Mouse (Mus musculus): ENCODE measurements at regions not wholly inside any gene's neighbourhood (a gene's known extent, or its start where the extent isn't known, plus 50 kb on each side); places are given as distances from the start of the nearest gene placed in this dataset.
A peak's percentile ranks its signal among the peaks of the same experiment; 100 is the strongest.

GRCm38 (mm10) chr15:11573496-11573895 lies 174.0 kb upstream of the Tars start:
- 42% methylated on average over 2 of the region's 2 CpGs for WGBS
- Histone ChIP-seq H3K27me3 (ENCODE audit: control insufficient read depth, insufficient read depth, low read length) (no peaks in the 10 kb centered on the region), H3K9me3 (replicated peaks; ENCODE audit: control insufficient read depth, low read length) (no peaks in the 10 kb centered on the region), H3K4me1 (ENCODE audit: control insufficient read depth, insufficient read depth, low read length) (peaks cover 12% of the 10 kb centered on the region), H3K36me3 (ENCODE audit: control insufficient read depth, insufficient read depth) (no peaks in the 10 kb centered on the region), H3K27ac (ENCODE audit: low read length) (no peak overlapping the region), H3K4me2 (ENCODE audit: low read depth, low read length) (no peak overlapping the region), H3K9ac (ENCODE audit: low read length) (no peak overlapping the region), H3K4me3 (ENCODE audit: low read length) (no peak overlapping the region)
- no peak for ATAC-seq (replicated peaks; ENCODE audit: extremely low read depth, insufficient read depth, low FRiP score)

GRCm38 (mm10) chr15:11572063-11572462 lies 172.6 kb upstream of the Tars start:
- H3K27me3 ChIP-seq (ENCODE audit: control insufficient read depth, insufficient read depth, low read length): no peaks in the 10 kb centered on the region
- H3K4me2 ChIP-seq (ENCODE audit: low read depth, low read length): no peak overlapping the region
- WGBS: 81% methylated on average over 4 of the region's 4 CpGs
- H3K4me1 ChIP-seq (ENCODE audit: control insufficient read depth, insufficient read depth, low read length): peaks cover 12% of the 10 kb centered on the region
- no peak overlapping the region for H3K9ac ChIP-seq (ENCODE audit: low read length)
- ATAC-seq (replicated peaks; ENCODE audit: extremely low read depth, insufficient read depth, low FRiP score): no peak
- H3K27ac ChIP-seq (ENCODE audit: low read length): no peak overlapping the region
- no peaks in the 10 kb centered on the region for H3K36me3 ChIP-seq (ENCODE audit: control insufficient read depth, insufficient read depth)
- H3K4me3 ChIP-seq (ENCODE audit: low read length): no peak overlapping the region
- H3K9me3 ChIP-seq (replicated peaks; ENCODE audit: control insufficient read depth, low read length): no peaks in the 10 kb centered on the region

GRCm38 (mm10) chr15:11565503-11566031 lies 166.1 kb upstream of the Tars start:
- Histone ChIP-seq H3K4me1 (ENCODE audit: control insufficient read depth, insufficient read depth, low read length) (peaks cover 10% of the 10 kb centered on the region; the same call in 1 of the 2 replicates), H3K4me2 (ENCODE audit: low read depth, low read length) (peak overlapping the region; percentile 54), H3K9ac (ENCODE audit: low read length) (peak overlapping the region; percentile 54; the same call in 1 of the 2 replicates), H3K27me3 (ENCODE audit: control insufficient read depth, insufficient read depth, low read length) (no peaks in the 10 kb centered on the region), H3K4me3 (ENCODE audit: low read length) (peak overlapping the region; percentile 19), H3K36me3 (ENCODE audit: control insufficient read depth, insufficient read depth) (no peaks in the 10 kb centered on the region), H3K27ac (ENCODE audit: low read length) (peak overlapping the region; percentile 61), H3K9me3 (replicated peaks; ENCODE audit: control insufficient read depth, low read length) (no peaks in the 10 kb centered on the region)
- ATAC-seq (replicated peaks; ENCODE audit: extremely low read depth, insufficient read depth, low FRiP score): peak; percentile 45; the same call in 1 of the 2 replicates
- 33% methylated on average over 10 of the region's 10 CpGs for WGBS

GRCm38 (mm10) chr15:11552568-11552967 lies 153.1 kb upstream of the Tars start:
- no peak overlapping the region for H3K27ac ChIP-seq (ENCODE audit: low read length)

GRCm38 (mm10) chr15:11552110-11552509 lies 152.6 kb upstream of the Tars start:
- ATAC-seq (replicated peaks; ENCODE audit: extremely low read depth, insufficient read depth, low FRiP score): no peak
- no peak overlapping the region for H3K4me2 ChIP-seq (ENCODE audit: low read depth, low read length)
- 91% methylated on average over 1 of the region's 1 CpGs for WGBS
- no peaks in the 10 kb centered on the region for H3K9me3 ChIP-seq (replicated peaks; ENCODE audit: control insufficient read depth, low read length)
- H3K4me3 ChIP-seq (ENCODE audit: low read length): no peak overlapping the region
- H3K4me1 ChIP-seq (ENCODE audit: control insufficient read depth, insufficient read depth, low read length): no peaks in the 10 kb centered on the region
- H3K36me3 ChIP-seq (ENCODE audit: control insufficient read depth, insufficient read depth): no peaks in the 10 kb centered on the region
- H3K9ac ChIP-seq (ENCODE audit: low read length): no peak overlapping the region
- no peak overlapping the region; the same call in 1 of the 2 replicates for H3K27ac ChIP-seq (ENCODE audit: low read length)
- H3K27me3 ChIP-seq (ENCODE audit: control insufficient read depth, insufficient read depth, low read length): no peaks in the 10 kb centered on the region

More at GRCm38 (mm10) chr15:11552568-11552967, 153.1 kb upstream of the Tars start:
- H3K4me3 ChIP-seq (ENCODE audit: low read length): no peak overlapping the region
- H3K36me3 ChIP-seq (ENCODE audit: control insufficient read depth, insufficient read depth): no peaks in the 10 kb centered on the region
- H3K9me3 ChIP-seq (replicated peaks; ENCODE audit: control insufficient read depth, low read length): no peaks in the 10 kb centered on the region
- H3K4me1 ChIP-seq (ENCODE audit: control insufficient read depth, insufficient read depth, low read length): no peaks in the 10 kb centered on the region
- 64% methylated on average over 2 of the region's 2 CpGs for WGBS
- no peaks in the 10 kb centered on the region for H3K27me3 ChIP-seq (ENCODE audit: control insufficient read depth, insufficient read depth, low read length)
- ATAC-seq (replicated peaks; ENCODE audit: extremely low read depth, insufficient read depth, low FRiP score): no peak
- H3K9ac ChIP-seq (ENCODE audit: low read length): no peak overlapping the region
- no peak overlapping the region for H3K4me2 ChIP-seq (ENCODE audit: low read depth, low read length)

GRCm38 (mm10) chr15:11539485-11539884 lies 140.0 kb upstream of the Tars start:
- Histone ChIP-seq H3K36me3 (ENCODE audit: control insufficient read depth, insufficient read depth) (no peaks in the 10 kb centered on the region), H3K4me3 (ENCODE audit: low read length) (no peak overlapping the region), H3K27ac (ENCODE audit: low read length) (no peak overlapping the region), H3K4me1 (ENCODE audit: control insufficient read depth, insufficient read depth, low read length) (no peaks in the 10 kb centered on the region), H3K27me3 (ENCODE audit: control insufficient read depth, insufficient read depth, low read length) (no peaks in the 10 kb centered on the region), H3K4me2 (ENCODE audit: low read depth, low read length) (no peak overlapping the region), H3K9me3 (replicated peaks; ENCODE audit: control insufficient read depth, low read length) (no peaks in the 10 kb centered on the region), H3K9ac (ENCODE audit: low read length) (no peak overlapping the region)
- 44% methylated on average over 3 of the region's 3 CpGs for WGBS
- ATAC-seq (replicated peaks; ENCODE audit: extremely low read depth, insufficient read depth, low FRiP score): no peak

- Histone ChIP-seq H3K27ac (ENCODE audit: low read length) (no peak overlapping the region), H3K4me2 (ENCODE audit: low read depth, low read length) (no peak overlapping the region), H3K36me3 (ENCODE audit: control insufficient read depth, insufficient read depth) (no peaks in the 10 kb centered on the region), H3K27me3 (ENCODE audit: control insufficient read depth, insufficient read depth, low read length) (no peaks in the 10 kb centered on the region), H3K9me3 (replicated peaks; ENCODE audit: control insufficient read depth, low read length) (no peaks in the 10 kb centered on the region), H3K4me1 (ENCODE audit: control insufficient read depth, insufficient read depth, low read length) (0 out of 2 replicates have a peak, but pooled peaks cover 2% of the 10 kb centered on the region), H3K4me3 (ENCODE audit: low read length) (no peak overlapping the region), H3K9ac (ENCODE audit: low read length) (no peak overlapping the region)
- no peak for ATAC-seq (replicated peaks; ENCODE audit: extremely low read depth, insufficient read depth, low FRiP score)
- 65% methylated on average over 7 of the region's 7 CpGs for WGBS
Measured at GRCm38 (mm10) chr15:11536076-11536620, 136.7 kb upstream of the Tars start.

GRCm38 (mm10) chr15:11534404-11535251 lies 135.2 kb upstream of the Tars start:
- Histone ChIP-seq H3K27me3 (ENCODE audit: control insufficient read depth, insufficient read depth, low read length) (no peaks in the 10 kb centered on the region), H3K9me3 (replicated peaks; ENCODE audit: control insufficient read depth, low read length) (no peaks in the 10 kb centered on the region), H3K4me2 (ENCODE audit: low read depth, low read length) (no peak overlapping the region), H3K4me3 (ENCODE audit: low read length) (no peak overlapping the region), H3K9ac (ENCODE audit: low read length) (no peak overlapping the region), H3K36me3 (ENCODE audit: control insufficient read depth, insufficient read depth) (no peaks in the 10 kb centered on the region), H3K4me1 (ENCODE audit: control insufficient read depth, insufficient read depth, low read length) (0 out of 2 replicates have a peak, but pooled peaks cover 2% of the 10 kb centered on the region), H3K27ac (ENCODE audit: low read length) (no peak overlapping the region)
- WGBS: 86% methylated on average over 12 of the region's 12 CpGs
- no peak for ATAC-seq (replicated peaks; ENCODE audit: extremely low read depth, insufficient read depth, low FRiP score)

GRCm38 (mm10) chr15:11533616-11534015 lies 134.2 kb upstream of the Tars start:
- H3K27ac ChIP-seq (ENCODE audit: low read length): no peak overlapping the region
- no peak overlapping the region for H3K9ac ChIP-seq (ENCODE audit: low read length)
- no peaks in the 10 kb centered on the region for H3K27me3 ChIP-seq (ENCODE audit: control insufficient read depth, insufficient read depth, low read length)
- 43% methylated on average over 1 of the region's 1 CpGs for WGBS
- H3K4me1 ChIP-seq (ENCODE audit: control insufficient read depth, insufficient read depth, low read length): 0 out of 2 replicates have a peak, but pooled peaks cover 2% of the 10 kb centered on the region
- H3K4me2 ChIP-seq (ENCODE audit: low read depth, low read length): 0 out of 2 replicates have a peak overlapping the region, but pooled peaks have one; percentile 1
- H3K36me3 ChIP-seq (ENCODE audit: control insufficient read depth, insufficient read depth): no peaks in the 10 kb centered on the region
- no peaks in the 10 kb centered on the region for H3K9me3 ChIP-seq (replicated peaks; ENCODE audit: control insufficient read depth, low read length)
- no peak for ATAC-seq (replicated peaks; ENCODE audit: extremely low read depth, insufficient read depth, low FRiP score)
- H3K4me3 ChIP-seq (ENCODE audit: low read length): no peak overlapping the region

All from heart, embryonic 16.5 days (tissue).